Mouse (Mus musculus) intestine, embryonic 16.5 days (tissue): ENCODE results near the gene Tmem184a. TPM values are rescaled to one million over a fixed set of nuclear protein-coding genes. Genes with fewer than 3 reads are reported as not detected.
A peak's percentile ranks its signal among the peaks of the same experiment; 100 is the strongest.

Experiments used
- ATAC-seq: fragments of 200-750 bp; cut with Nextera tagmentation; 2 replicates; pipeline ENCODE4 v1.8.0; 2017; ENCODE audit warnings: moderate TSS enrichment, moderate library complexity
- H3K27ac ChIP-seq: fragments of 300-500 bp; sonication (generic); 2 replicates; pipeline ENCODE4 v1.5.1; 2014; ENCODE audit warnings: mild to moderate bottlenecking, low read length
- H3K27me3 ChIP-seq: fragments of 300-500 bp; sonication (generic); replicated peaks from 2 replicates; pipeline ENCODE4 v1.6.1; 2014; ENCODE audit warnings: low read length, control low read depth, mixed read lengths; ENCODE audit not compliant: control insufficient read depth, insufficient read depth
- H3K36me3 ChIP-seq: fragments of 300-500 bp; sonication (generic); 2 replicates; pipeline ENCODE4 v1.6.1; 2014; ENCODE audit warnings: low read length, control low read depth; ENCODE audit not compliant: control insufficient read depth, insufficient read depth
- H3K4me1 ChIP-seq: fragments of 300-500 bp; sonication (generic); 2 replicates; pipeline ENCODE4 v1.6.1; 2014; ENCODE audit warnings: low read length, control low read depth, mixed read lengths; ENCODE audit not compliant: control insufficient read depth, insufficient read depth
- H3K4me2 ChIP-seq: fragments of 300-500 bp; sonication (generic); 2 replicates; pipeline ENCODE4 v1.6.1; 2014; ENCODE audit warnings: low read depth, low read length, control low read depth
- H3K4me3 ChIP-seq: fragments of 300-500 bp; sonication (generic); 2 replicates; pipeline ENCODE4 v1.5.1; 2014; ENCODE audit warnings: mild to moderate bottlenecking, low read length
- H3K9ac ChIP-seq: fragments of 300-500 bp; sonication (generic); 2 replicates; pipeline ENCODE4 v1.6.1; 2014; ENCODE audit warnings: low read depth, low read length
- H3K9me3 ChIP-seq: fragments of 300-500 bp; sonication (generic); 2 replicates; pipeline ENCODE4 v1.6.1; 2016; ENCODE audit warnings: low read length, control low read depth; ENCODE audit not compliant: control insufficient read depth
- WGBS: fragments of 180-500 bp; shearing (Covaris S2); extraction: QIAGEN DNeasy Blood & Tissue Kit; methylation state at CpG from one replicate; pipeline ENCODE4 v1.1.7; 2014; 5-methylcytosine and 5-hydroxymethylcytosine counted together
- polyA plus RNA-seq: library from polyadenylated mRNA; unstranded; fragments of >200 nt; fragmentation: Nextera tagmentation; extraction: Ambion mirVana; gene quantifications from 2 replicates; pipeline ENCODE4 v1.2.1, GENCODE M21; 2015

The Tmem184a gene
- polyA plus RNA-seq, 1 experiment from 2014 or later: 120 TPM

GRCm38 (mm10) chr5:139829384-139829783 is 9.7 kb upstream of the Tmem184a start:
- Histone ChIP-seq H3K27me3 (no peaks in the 10 kb centered on the region), H3K9ac (no peak overlapping the region), H3K4me3 (no peak overlapping the region), H3K27ac (no peak overlapping the region), H3K4me2 (no peak overlapping the region), H3K36me3 (no peaks in the 10 kb centered on the region), H3K4me1 (peaks cover 8% of the 10 kb centered on the region), H3K9me3 (no peaks in the 10 kb centered on the region)
- 75% methylated on average over 13 of the region's 13 CpGs for WGBS
- ATAC-seq: no peak

GRCm38 (mm10) chr5:139827593-139827992 is 7.9 kb upstream of the Tmem184a start:
- H3K27me3 ChIP-seq: no peaks in the 10 kb centered on the region
- H3K9me3 ChIP-seq: no peaks in the 10 kb centered on the region
- H3K4me3 ChIP-seq: no peak overlapping the region
- H3K36me3 ChIP-seq: peaks cover 4% of the 10 kb centered on the region; the same call in 1 of the 2 replicates
- H3K9ac ChIP-seq: no peak overlapping the region
- H3K4me1 ChIP-seq: peaks cover 8% of the 10 kb centered on the region
- H3K27ac ChIP-seq: no peak overlapping the region
- no peak for ATAC-seq
- no peak overlapping the region for H3K4me2 ChIP-seq
- 91% methylated on average over 1 of the region's 1 CpGs for WGBS

- Histone ChIP-seq H3K4me3 (peak within 1 kb of the TSS; percentile 83), H3K4me2 (peak within 1 kb of the TSS; percentile 87), H3K9me3 (no peaks in the 10 kb centered on the region), H3K9ac (peak within 1 kb of the TSS; percentile 84), H3K4me1 (peaks cover 13% of the 10 kb centered on the region), H3K27me3 (no peaks in the 10 kb centered on the region), H3K36me3 (peaks cover 4% of the 10 kb centered on the region; the same call in 1 of the 2 replicates), H3K27ac (peak within 1 kb of the TSS; percentile 72)
- under 1% methylated on average over 43 of the region's 43 CpGs for WGBS
- ATAC-seq: peak; percentile 39
Observed at GRCm38 (mm10) chr5:139826357-139827055, 6.8 kb upstream of the Tmem184a start, which contains the start of the genes Gm26938 and Psmg3. TSS of gene Gm26938 (minus strand) at chr5:139826407. TSS of gene Psmg3 (minus strand) at chr5:139826885.

GRCm38 (mm10) chr5:139825947-139826346 is 6.2 kb upstream of the Tmem184a start:
- peak overlapping the region; percentile 83 for H3K4me3 ChIP-seq
- H3K27me3 ChIP-seq: no peaks in the 10 kb centered on the region
- peaks cover 4% of the 10 kb centered on the region; the same call in 1 of the 2 replicates for H3K36me3 ChIP-seq
- ATAC-seq: no peak
- peak overlapping the region; percentile 87 for H3K4me2 ChIP-seq
- H3K4me1 ChIP-seq: peaks cover 18% of the 10 kb centered on the region
- H3K9ac ChIP-seq: peak overlapping the region; percentile 84
- WGBS: 39% methylated on average over 11 of the region's 11 CpGs
- H3K27ac ChIP-seq: no peak overlapping the region
- no peaks in the 10 kb centered on the region for H3K9me3 ChIP-seq

GRCm38 (mm10) chr5:139824531-139824930 is 4.8 kb upstream of the Tmem184a start:
- Histone ChIP-seq H3K27ac (no peak overlapping the region), H3K9me3 (no peaks in the 10 kb centered on the region), H3K4me1 (peaks cover 23% of the 10 kb centered on the region), H3K4me2 (no peak overlapping the region; the same call in 1 of the 2 replicates), H3K9ac (no peak overlapping the region), H3K36me3 (peaks cover 4% of the 10 kb centered on the region; the same call in 1 of the 2 replicates), H3K4me3 (no peak overlapping the region), H3K27me3 (no peaks in the 10 kb centered on the region)
- no peak for ATAC-seq
- WGBS: 95% methylated on average over 10 of the region's 10 CpGs

GRCm38 (mm10) chr5:139821466-139822459 is 2.0 kb upstream of the Tmem184a start:
- Histone ChIP-seq H3K9me3 (no peaks in the 10 kb centered on the region), H3K27ac (peak overlapping the region; percentile 95), H3K4me2 (peak overlapping the region; percentile 41), H3K4me1 (peaks cover 23% of the 10 kb centered on the region), H3K36me3 (peaks cover 4% of the 10 kb centered on the region; the same call in 1 of the 2 replicates), H3K27me3 (no peaks in the 10 kb centered on the region), H3K4me3 (peak overlapping the region; percentile 39), H3K9ac (peak overlapping the region; percentile 68)
- 37% methylated on average over 12 of the region's 12 CpGs for WGBS
- ATAC-seq: peak; percentile 79

- Histone ChIP-seq H3K4me1 (peaks cover 20% of the 10 kb centered on the region), H3K9me3 (no peaks in the 10 kb centered on the region), H3K4me2 (peak overlapping the region; percentile 47), H3K4me3 (peak overlapping the region; percentile 42), H3K36me3 (peaks cover 4% of the 10 kb centered on the region; the same call in 1 of the 2 replicates), H3K27ac (peak overlapping the region; percentile 94), H3K27me3 (no peaks in the 10 kb centered on the region), H3K9ac (peak overlapping the region; percentile 69)
- WGBS: 47% methylated on average over 4 of the region's 4 CpGs
- peak; percentile 27; the same call in 1 of the 2 replicates for ATAC-seq
Observed at GRCm38 (mm10) chr5:139818801-139819200, 916 bp downstream of the Tmem184a start.

- Histone ChIP-seq H3K4me3 (peak overlapping the region; percentile 42), H3K27ac (peak overlapping the region; percentile 94), H3K4me2 (peak overlapping the region; percentile 47), H3K27me3 (no peaks in the 10 kb centered on the region), H3K9ac (peak overlapping the region; percentile 69), H3K36me3 (peaks cover 3% of the 10 kb centered on the region; the same call in 1 of the 2 replicates), H3K4me1 (peaks cover 23% of the 10 kb centered on the region), H3K9me3 (no peaks in the 10 kb centered on the region)
- WGBS: 86% methylated on average over 3 of the region's 3 CpGs
- no peak for ATAC-seq
Observed at GRCm38 (mm10) chr5:139818056-139818455, 1.7 kb downstream of the Tmem184a start.

- no peaks in the 10 kb centered on the region for H3K36me3 ChIP-seq
- 0% methylated on average over 1 of the region's 1 CpGs for WGBS
- ATAC-seq: no peak
- no peak overlapping the region for H3K9ac ChIP-seq
- H3K27me3 ChIP-seq: no peaks in the 10 kb centered on the region
- H3K27ac ChIP-seq: no peak overlapping the region
- peaks cover 30% of the 10 kb centered on the region for H3K4me1 ChIP-seq
- H3K9me3 ChIP-seq: no peaks in the 10 kb centered on the region
- H3K4me2 ChIP-seq: no peak overlapping the region
- H3K4me3 ChIP-seq: no peak overlapping the region
Observed at GRCm38 (mm10) chr5:139817292-139817691, 2.4 kb downstream of the Tmem184a start.
